Mouse (Mus musculus): Measurements from ENCODE around the gene Nhej1. TPM values are rescaled to one million over a fixed set of nuclear protein-coding genes. Genes with fewer than 3 reads are reported as not detected.

Gene Nhej1
- total RNA-seq, 2 experiments from 2014 or later, result 6.5 to 8.2 TPM

GRCm38 (mm10) chr1:74997231-74997630 is 127.8 kb downstream of the Nhej1 start:
- peak; percentile 73 for ATAC-seq (ENCODE audit: poor library complexity, severe bottlenecking)

GRCm38 (mm10) chr1:74977001-74977400 is 148.0 kb downstream of the Nhej1 start:
- ATAC-seq (ENCODE audit: poor library complexity, severe bottlenecking), result no peak

GRCm38 (mm10) chr1:74975936-74976335 is 149.1 kb downstream of the Nhej1 start:
- ATAC-seq (ENCODE audit: poor library complexity, severe bottlenecking), result no peak

GRCm38 (mm10) chr1:74973590-74973989 is 151.4 kb downstream of the Nhej1 start:
- ATAC-seq (ENCODE audit: poor library complexity, severe bottlenecking), result no peak

GRCm38 (mm10) chr1:74971353-74972050 is 153.5 kb downstream of the Nhej1 start:
- ATAC-seq (ENCODE audit: poor library complexity, severe bottlenecking), result no peak

- ATAC-seq (ENCODE audit: poor library complexity, severe bottlenecking), result no peak
These were observed 156.9 kb downstream of the Nhej1 start for GRCm38 (mm10) chr1:74967962-74968580.

- ATAC-seq (ENCODE audit: poor library complexity, severe bottlenecking), result no peak
These were observed 160.3 kb downstream of the Nhej1 start for GRCm38 (mm10) chr1:74964494-74965215.

- no peak for ATAC-seq (ENCODE audit: poor library complexity, severe bottlenecking)
These were observed 162.2 kb downstream of the Nhej1 start for GRCm38 (mm10) chr1:74962853-74963227.

GRCm38 (mm10) chr1:74962126-74962852 is 162.7 kb downstream of the Nhej1 start:
- ATAC-seq (ENCODE audit: poor library complexity, severe bottlenecking), result no peak

GRCm38 (mm10) chr1:74961722-74962121 is 163.3 kb downstream of the Nhej1 start:
- ATAC-seq (ENCODE audit: poor library complexity, severe bottlenecking), result no peak

- no peak for ATAC-seq (ENCODE audit: poor library complexity, severe bottlenecking)
These were observed 164.9 kb downstream of the Nhej1 start for GRCm38 (mm10) chr1:74960059-74960458.

GRCm38 (mm10) chr1:74951556-74952210 is 173.3 kb downstream of the Nhej1 start, which contains the start of gene Ihh:
Gene Ihh (minus strand): TSS chr1:74951672.
- ATAC-seq (ENCODE audit: poor library complexity, severe bottlenecking), result no peak

GRCm38 (mm10) chr1:74950576-74951490 is 174.2 kb downstream of the Nhej1 start:
- ATAC-seq (ENCODE audit: poor library complexity, severe bottlenecking), result no peak

- ATAC-seq (ENCODE audit: poor library complexity, severe bottlenecking), result peak; percentile 59; the same call in 1 of the 2 replicates
These were observed 174.9 kb downstream of the Nhej1 start for GRCm38 (mm10) chr1:74950066-74950465.

GRCm38 (mm10) chr1:74949666-74950050 is 175.3 kb downstream of the Nhej1 start:
- ATAC-seq (ENCODE audit: poor library complexity, severe bottlenecking), result no peak

- ATAC-seq (ENCODE audit: poor library complexity, severe bottlenecking), result peak; percentile 73
These were observed 176.0 kb downstream of the Nhej1 start for GRCm38 (mm10) chr1:74948784-74949665.

GRCm38 (mm10) chr1:74947986-74948670 is 176.9 kb downstream of the Nhej1 start:
- no peak for ATAC-seq (ENCODE audit: poor library complexity, severe bottlenecking)

Data from megakaryocyte, adult 5-6 weeks (primary cell).